Mouse (Mus musculus) stomach, postnatal 0 days (tissue): ENCODE measurements around the gene Ddx47. TPM values are rescaled to one million over a fixed set of nuclear protein-coding genes. Genes with fewer than 3 reads are reported as not detected.
A peak's percentile ranks its signal among the peaks of the same experiment; 100 is the strongest.

ENCODE experiments used
- ATAC-seq: fragments of 200-750 bp; cut with Nextera tagmentation; 2 replicates; pipeline ENCODE4 v1.8.0; 2017; ENCODE audit not compliant: low FRiP score, low TSS enrichment
- DNase-seq: peaks from one replicate; pipeline ENCODE4 v3.0.0-alpha.2; 2016; ENCODE audit warnings: low spot score
- H3K27ac ChIP-seq: fragments of 300-500 bp; sonication (generic); replicated peaks from 2 replicates; pipeline ENCODE4 v1.5.1; 2014; ENCODE audit warnings: mild to moderate bottlenecking, control low read depth
- H3K27me3 ChIP-seq: fragments of 300-500 bp; sonication (generic); 2 replicates; pipeline ENCODE4 v1.6.1; 2014; ENCODE audit warnings: low read length; ENCODE audit not compliant: control insufficient read depth, insufficient read depth
- H3K36me3 ChIP-seq: fragments of 300-500 bp; sonication (generic); 2 replicates; pipeline ENCODE4 v1.6.1; 2014; ENCODE audit warnings: low read length, mixed read lengths; ENCODE audit not compliant: control insufficient read depth, insufficient read depth
- H3K4me1 ChIP-seq: fragments of 300-500 bp; sonication (generic); replicated peaks from 2 replicates; pipeline ENCODE4 v1.6.1; 2014; ENCODE audit warnings: antibody characterized with exemption; ENCODE audit not compliant: control insufficient read depth, insufficient read depth
- H3K4me2 ChIP-seq: fragments of 300-500 bp; sonication (generic); replicated peaks from 2 replicates; pipeline ENCODE4 v1.6.1; 2014; ENCODE audit warnings: low read depth, mild to moderate bottlenecking, control low read depth, moderate library complexity
- H3K4me3 ChIP-seq: fragments of 300-500 bp; sonication (generic); 2 replicates; pipeline ENCODE4 v1.5.1; 2014; ENCODE audit warnings: low read depth, low read length, control low read depth
- H3K9ac ChIP-seq: fragments of 300-500 bp; sonication (generic); 2 replicates; pipeline ENCODE4 v1.6.1; 2014; ENCODE audit warnings: mild to moderate bottlenecking, low read length, control low read depth, mixed read lengths
- H3K9me3 ChIP-seq: fragments of 300-500 bp; sonication (generic); 2 replicates; pipeline ENCODE4 v1.6.1; 2016; ENCODE audit warnings: low read length; ENCODE audit not compliant: control insufficient read depth
- CTCF ChIP-seq: IDR thresholded peaks from 2 replicates; pipeline ENCODE4 v1.5.1; 2016; ENCODE audit warnings: antibody characterized with exemption, low read depth, mild to moderate bottlenecking, moderate library complexity
- EP300 ChIP-seq: optimal IDR thresholded peaks from 2 replicates; pipeline ENCODE3; 2016; ENCODE audit warnings: antibody characterized with exemption
- WGBS: fragments of 180-500 bp; shearing (Covaris S2); extraction: QIAGEN DNeasy Blood & Tissue Kit; methylation state at CpG from one replicate; pipeline ENCODE4 v1.1.7; 2014; 5-methylcytosine and 5-hydroxymethylcytosine counted together
- polyA plus RNA-seq: library from polyadenylated mRNA; unstranded; fragments of >200 nt; fragmentation: Nextera tagmentation; extraction: Ambion mirVana; gene quantifications from 2 replicates; pipeline ENCODE4 v1.2.1, GENCODE M21; 2015

Ddx47 gene
- polyA plus RNA-seq, 1 experiment from 2014 or later: 46.0 TPM

DNA sequence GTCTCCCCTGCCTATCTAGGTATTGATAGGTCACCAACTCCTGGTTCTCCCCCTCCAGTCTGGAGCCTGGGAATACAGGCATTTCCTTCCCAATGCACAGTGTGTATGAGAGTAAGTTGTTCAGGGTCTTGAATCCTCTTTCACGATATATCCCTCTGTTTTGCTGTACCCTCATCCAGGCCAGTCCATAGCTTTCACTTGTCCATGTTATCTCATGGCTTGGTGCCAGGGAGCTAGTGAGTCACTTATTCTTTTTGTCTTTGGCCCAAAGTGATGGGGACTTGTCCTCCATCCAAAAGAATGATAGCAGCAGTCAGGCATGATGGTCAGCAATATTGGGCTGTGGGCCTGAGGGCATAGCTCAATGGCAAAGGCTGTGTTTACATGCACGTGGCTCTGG lies 15.3 kb downstream of the Ddx47 start:
- TF ChIP-seq CTCF (no peak), EP300 (no peak)
- DNase-seq (peak; percentile 25), ATAC-seq (peak; percentile 6; the same call in 1 of the 2 replicates)
- Histone ChIP-seq H3K4me1 (no peaks in the 10 kb centered on the region), H3K27me3 (no peaks in the 10 kb centered on the region), H3K4me3 (no peak overlapping the region), H3K9ac (no peak overlapping the region), H3K36me3 (peaks cover 16% of the 10 kb centered on the region), H3K27ac (peak overlapping the region; percentile 65), H3K4me2 (no peak overlapping the region), H3K9me3 (no peaks in the 10 kb centered on the region)
- 59% methylated on average over 2 of the region's 2 CpGs for WGBS

DNA sequence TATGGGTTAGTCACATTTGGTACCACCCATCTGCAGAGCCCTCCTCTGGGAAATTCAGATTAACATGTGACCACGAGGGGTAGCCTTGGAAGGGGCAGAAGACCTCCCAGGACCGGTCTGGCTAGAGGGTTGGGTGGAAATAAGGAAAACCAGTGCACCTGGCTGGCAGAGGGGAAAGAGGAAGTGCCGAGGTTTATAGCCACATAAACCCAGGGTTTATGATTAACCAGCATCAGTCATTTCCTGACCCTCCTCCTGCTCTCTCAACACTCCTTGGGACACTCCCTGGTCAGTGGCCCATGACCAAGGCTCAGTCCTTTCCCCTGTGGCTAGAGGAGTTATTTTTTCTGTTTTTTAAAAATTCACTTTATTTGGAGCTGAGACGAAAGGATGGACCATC lies 17.8 kb downstream of the Ddx47 start:
- Histone ChIP-seq H3K9ac (no peak overlapping the region), H3K36me3 (no peaks in the 10 kb centered on the region), H3K9me3 (no peaks in the 10 kb centered on the region), H3K27me3 (no peaks in the 10 kb centered on the region), H3K4me1 (no peaks in the 10 kb centered on the region), H3K27ac (peak overlapping the region; percentile 58), H3K4me2 (no peak overlapping the region), H3K4me3 (no peak overlapping the region)
- ATAC-seq (peak; percentile 77), DNase-seq (peak; percentile 56)
- TF ChIP-seq EP300 (no peak), CTCF (no peak)
- WGBS: 44% methylated on average over 4 of the region's 4 CpGs

DNA sequence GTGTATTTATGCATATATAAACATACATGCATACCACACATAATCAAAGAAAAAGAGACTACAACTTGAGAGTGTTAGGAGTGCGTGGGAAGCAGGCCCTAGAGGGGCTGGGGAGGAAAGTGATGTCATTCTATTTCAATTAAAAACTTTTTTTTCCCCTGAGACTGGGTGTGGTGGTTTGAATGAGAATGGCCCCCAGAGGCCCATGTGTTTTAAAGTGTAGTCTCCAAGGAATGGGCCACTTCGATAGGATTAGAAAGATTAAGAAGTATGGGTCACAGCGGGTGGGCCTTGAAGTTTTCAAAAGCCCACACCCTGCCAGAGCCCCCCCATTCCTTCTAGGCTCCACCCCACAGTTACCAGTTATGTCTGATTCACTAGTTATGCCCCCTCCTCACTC lies 27.3 kb downstream of the Ddx47 start:
- Histone ChIP-seq H3K4me2 (no peak overlapping the region), H3K9ac (no peak overlapping the region), H3K36me3 (no peaks in the 10 kb centered on the region), H3K9me3 (no peaks in the 10 kb centered on the region), H3K4me3 (no peak overlapping the region), H3K27me3 (no peaks in the 10 kb centered on the region), H3K4me1 (no peaks in the 10 kb centered on the region), H3K27ac (no peak overlapping the region)
- WGBS: 73% methylated on average over 3 of the region's 3 CpGs
- DNase-seq (no peak), ATAC-seq (no peak)
- TF ChIP-seq CTCF (no peak), EP300 (no peak)

DNA sequence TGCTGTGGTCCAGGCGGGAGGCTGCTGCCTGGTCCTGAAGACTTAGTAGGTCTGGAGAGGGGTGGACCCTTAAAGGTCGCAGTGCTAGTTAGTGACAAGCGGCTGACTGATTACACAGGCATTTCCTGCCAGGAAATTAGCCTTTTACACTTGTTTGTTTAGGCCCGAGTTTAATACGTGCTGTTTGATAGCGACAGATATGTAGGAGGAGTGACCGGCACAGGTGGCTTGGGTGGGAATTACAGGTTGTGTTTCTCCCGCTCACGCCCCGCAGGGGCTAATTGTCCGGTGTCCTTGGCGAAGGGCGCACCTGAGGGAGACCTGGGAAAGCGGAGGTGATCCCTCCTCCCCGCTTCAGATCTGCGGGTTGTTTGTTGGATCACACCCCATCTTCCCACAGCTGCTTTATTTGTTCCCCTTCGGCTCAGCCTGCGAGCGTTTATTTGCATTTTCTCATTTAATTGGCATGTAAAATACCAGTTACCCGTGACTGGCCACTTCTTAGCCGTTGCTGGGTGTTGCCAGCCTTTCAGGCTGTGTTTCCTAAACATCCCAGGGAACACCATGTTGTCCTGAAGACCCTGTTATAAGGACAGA lies 29.0 kb downstream of the Ddx47 start:
- no peak overlapping the region for H3K9ac ChIP-seq
- H3K4me1 ChIP-seq: no peaks in the 10 kb centered on the region
- H3K4me2 ChIP-seq: peak overlapping the region; percentile 40
- H3K27me3 ChIP-seq: no peaks in the 10 kb centered on the region
- ATAC-seq (peak; percentile 87), DNase-seq (peak; percentile 77)
- H3K36me3 ChIP-seq: no peaks in the 10 kb centered on the region
- H3K27ac ChIP-seq: peak overlapping the region; percentile 63
- no peaks in the 10 kb centered on the region for H3K9me3 ChIP-seq
- WGBS: 4% methylated on average over 21 of the region's 21 CpGs
- no peak for TF ChIP-seq EP300
- no peak for TF ChIP-seq CTCF
- no peak overlapping the region for H3K4me3 ChIP-seq

- no peaks in the 10 kb centered on the region for H3K27me3 ChIP-seq
- DNase-seq: no peak
- no peak overlapping the region for H3K4me3 ChIP-seq
- TF ChIP-seq EP300: no peak
- WGBS: 81% methylated on average over 3 of the region's 3 CpGs
- H3K4me1 ChIP-seq: no peaks in the 10 kb centered on the region
- H3K4me2 ChIP-seq: no peak overlapping the region
- no peaks in the 10 kb centered on the region for H3K9me3 ChIP-seq
- no peak for ATAC-seq
- H3K27ac ChIP-seq: no peak overlapping the region
- H3K9ac ChIP-seq: no peak overlapping the region
- no peaks in the 10 kb centered on the region for H3K36me3 ChIP-seq
Measured at GRCm38 (mm10) chr6:135041930-135042329, 30.5 kb downstream of the Ddx47 start.

DNA sequence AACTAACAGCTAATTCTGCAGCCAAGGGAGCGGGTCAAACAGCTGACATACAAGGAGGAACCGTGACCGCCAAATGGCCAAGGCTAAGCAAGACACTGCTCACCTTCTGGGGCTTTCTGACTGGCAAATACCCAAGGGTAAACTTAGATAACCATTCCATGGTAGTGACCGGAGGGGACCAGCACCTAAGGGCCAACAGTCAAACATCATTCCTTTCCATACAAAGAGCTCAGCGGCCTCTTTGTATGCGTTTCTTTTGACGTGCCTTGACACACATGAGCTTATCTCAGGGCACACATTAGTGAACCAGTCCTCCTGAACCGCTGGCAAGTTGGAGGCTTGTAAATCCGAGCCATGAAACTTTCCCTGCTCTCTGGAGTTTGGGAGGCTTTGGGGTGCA lies 35.9 kb downstream of the Ddx47 start:
- 42% methylated on average over 9 of the region's 9 CpGs for WGBS
- H3K27ac ChIP-seq: no peak overlapping the region
- no peaks in the 10 kb centered on the region for H3K27me3 ChIP-seq
- no peaks in the 10 kb centered on the region for H3K4me1 ChIP-seq
- TF ChIP-seq EP300: no peak
- no peak for TF ChIP-seq CTCF
- no peak overlapping the region for H3K9ac ChIP-seq
- H3K4me3 ChIP-seq: no peak overlapping the region
- no peaks in the 10 kb centered on the region for H3K9me3 ChIP-seq
- ATAC-seq (peak; percentile 65), DNase-seq (peak; percentile 64)
- no peaks in the 10 kb centered on the region for H3K36me3 ChIP-seq
- H3K4me2 ChIP-seq: no peak overlapping the region
